Mouse (Mus musculus): ENCODE results near the gene Mindy4b-ps. TPM values are rescaled to one million over a fixed set of nuclear protein-coding genes. Genes with fewer than 3 reads are reported as not detected.

Gene Mindy4b-ps
- polyA plus RNA-seq, 1 experiment from 2014 or later: 0.13 TPM

- Histone ChIP-seq H3K4me1 (0 out of 2 replicates have a peak, but pooled peaks cover 4% of the 10 kb centered on the region), H3K27ac (replicated peaks) (no peak overlapping the region), H3K27me3 (replicated peaks) (no peaks in the 10 kb centered on the region), H3K9ac (no peak overlapping the region), H3K36me3 (no peaks in the 10 kb centered on the region), H3K9me3 (no peaks in the 10 kb centered on the region), H3K4me2 (no peak overlapping the region), H3K4me3 (no peak overlapping the region)
- no peak for ATAC-seq (ENCODE audit: extremely low read depth, insufficient number of reproducible peaks, low FRiP score, low TSS enrichment)
- 32% methylated on average over 8 of the region's 8 CpGs for WGBS
Observed at GRCm38 (mm10) chr3:58784219-58785092, 37.7 kb downstream of the Mindy4b-ps start.

DNA sequence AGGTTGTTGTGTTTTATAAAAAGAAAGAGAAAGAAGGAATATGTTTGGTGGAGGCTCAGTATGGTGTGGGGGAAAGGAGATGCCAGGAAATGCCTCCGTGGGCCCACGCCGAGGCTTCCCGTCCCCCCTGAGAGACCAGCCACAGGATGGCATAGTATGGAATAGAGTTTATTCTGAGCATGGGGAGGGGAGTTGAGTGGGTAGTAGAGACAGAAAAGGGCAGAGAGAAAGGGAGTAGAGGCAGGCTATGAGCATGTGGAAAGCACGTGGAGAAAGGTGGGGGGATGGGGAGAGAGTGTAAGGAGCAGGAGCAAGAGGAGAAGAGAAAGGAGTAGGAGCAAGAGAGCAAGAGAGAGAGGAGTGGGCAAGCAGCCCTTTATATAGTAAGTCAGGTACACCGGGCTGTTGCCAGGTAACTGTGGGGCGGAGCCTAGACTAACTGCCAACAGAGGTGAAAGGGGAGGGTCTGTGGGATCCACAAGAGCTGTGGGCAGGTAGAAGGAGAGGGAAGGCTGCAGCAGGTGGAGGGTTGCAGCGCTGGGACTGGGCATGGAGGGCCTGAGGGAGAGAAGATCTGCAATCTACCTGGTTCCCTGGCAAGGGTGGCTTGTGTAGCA is 38.4 kb downstream of the Mindy4b-ps start:
- no peak for ATAC-seq (ENCODE audit: extremely low read depth, insufficient number of reproducible peaks, low FRiP score, low TSS enrichment)
- Histone ChIP-seq H3K4me2 (no peak overlapping the region), H3K4me3 (no peak overlapping the region), H3K4me1 (0 out of 2 replicates have a peak, but pooled peaks cover 4% of the 10 kb centered on the region), H3K9me3 (no peaks in the 10 kb centered on the region; the same call in 1 of the 2 replicates), H3K36me3 (no peaks in the 10 kb centered on the region), H3K27ac (replicated peaks) (no peak overlapping the region), H3K27me3 (replicated peaks) (no peaks in the 10 kb centered on the region), H3K9ac (no peak overlapping the region)
- WGBS: 54% methylated on average over 8 of the region's 8 CpGs

DNA sequence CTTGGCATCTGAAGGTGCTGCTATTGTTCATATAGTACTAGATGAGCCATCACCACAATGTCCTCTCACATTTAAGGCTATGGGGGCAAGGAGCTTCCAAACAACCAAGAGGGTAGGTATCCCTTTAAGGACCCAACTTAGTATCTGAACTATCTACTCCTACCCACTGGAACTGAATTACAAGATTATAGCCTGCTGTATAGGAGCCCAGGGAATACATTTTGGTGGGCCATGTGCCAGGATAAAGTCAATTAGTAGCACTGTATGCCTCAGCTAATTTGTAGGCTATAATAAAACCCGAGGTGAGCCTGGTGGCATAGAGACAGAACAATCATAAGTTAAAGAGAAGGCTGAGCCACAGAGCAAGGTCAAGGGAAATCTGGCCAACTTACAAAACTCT is 65.7 kb downstream of the Mindy4b-ps start:
- ATAC-seq (ENCODE audit: extremely low read depth, insufficient number of reproducible peaks, low FRiP score, low TSS enrichment): no peak
- no peaks in the 10 kb centered on the region for H3K36me3 ChIP-seq
- no peak overlapping the region for H3K4me2 ChIP-seq
- no peaks in the 10 kb centered on the region for H3K4me1 ChIP-seq
- no peak overlapping the region for H3K4me3 ChIP-seq
- no peaks in the 10 kb centered on the region for H3K27me3 ChIP-seq (replicated peaks)
- no peak overlapping the region for H3K9ac ChIP-seq
- WGBS: 60% methylated on average over 1 of the region's 1 CpGs
- H3K9me3 ChIP-seq: no peaks in the 10 kb centered on the region
- no peak overlapping the region for H3K27ac ChIP-seq (replicated peaks)

DNA sequence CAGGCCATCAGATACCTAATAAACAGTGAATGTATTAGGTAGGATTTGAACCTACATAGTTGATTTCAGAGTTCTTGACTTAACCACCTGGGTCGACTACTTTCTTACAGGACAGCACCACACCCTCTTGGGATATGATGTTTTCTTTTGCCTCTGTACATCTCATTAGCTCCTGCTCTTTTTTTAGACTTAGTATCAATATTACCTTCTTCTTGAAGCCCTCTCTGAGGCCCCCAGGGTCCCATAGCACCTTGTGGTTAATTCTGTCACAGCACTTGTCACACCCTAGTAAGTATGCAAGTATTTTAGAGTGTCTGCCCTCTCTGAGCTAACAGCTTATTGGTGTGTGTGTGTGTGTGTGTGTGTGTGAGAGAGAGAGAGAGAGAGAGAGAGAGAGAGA is 66.3 kb downstream of the Mindy4b-ps start:
- no peak overlapping the region for H3K4me2 ChIP-seq
- no peaks in the 10 kb centered on the region for H3K36me3 ChIP-seq
- ATAC-seq (ENCODE audit: extremely low read depth, insufficient number of reproducible peaks, low FRiP score, low TSS enrichment): no peak
- no peak overlapping the region for H3K9ac ChIP-seq
- H3K4me3 ChIP-seq: no peak overlapping the region
- no peak overlapping the region for H3K27ac ChIP-seq (replicated peaks)
- H3K27me3 ChIP-seq (replicated peaks): no peaks in the 10 kb centered on the region
- no peaks in the 10 kb centered on the region for H3K9me3 ChIP-seq
- WGBS: 77% methylated on average over 1 of the region's 1 CpGs
- H3K4me1 ChIP-seq: no peaks in the 10 kb centered on the region

DNA sequence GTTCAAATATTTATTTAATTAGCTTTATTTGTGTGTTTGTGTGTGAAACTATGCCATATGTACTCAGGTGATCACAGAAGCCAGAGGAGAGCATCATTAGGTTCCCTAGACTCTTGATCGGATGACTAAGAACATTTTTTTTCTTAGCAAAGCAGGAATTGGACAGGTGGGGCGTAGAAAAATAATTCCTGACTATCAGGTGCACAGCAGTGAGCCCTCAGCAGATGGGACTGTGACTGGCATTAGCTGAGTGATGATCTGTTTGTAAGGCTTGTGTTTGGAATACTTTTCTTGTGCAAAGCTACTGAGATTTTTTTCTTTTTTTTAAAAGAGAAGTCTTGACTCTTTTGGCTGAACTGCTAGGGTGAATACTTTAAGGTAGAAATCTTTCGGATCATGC is 67.8 kb downstream of the Mindy4b-ps start:
- Histone ChIP-seq H3K27ac (replicated peaks) (no peak overlapping the region), H3K4me2 (no peak overlapping the region), H3K4me1 (no peaks in the 10 kb centered on the region), H3K9me3 (no peaks in the 10 kb centered on the region), H3K9ac (no peak overlapping the region), H3K4me3 (no peak overlapping the region), H3K36me3 (no peaks in the 10 kb centered on the region), H3K27me3 (replicated peaks) (no peaks in the 10 kb centered on the region)
- 74% methylated on average over 3 of the region's 3 CpGs for WGBS
- no peak for ATAC-seq (ENCODE audit: extremely low read depth, insufficient number of reproducible peaks, low FRiP score, low TSS enrichment)

DNA sequence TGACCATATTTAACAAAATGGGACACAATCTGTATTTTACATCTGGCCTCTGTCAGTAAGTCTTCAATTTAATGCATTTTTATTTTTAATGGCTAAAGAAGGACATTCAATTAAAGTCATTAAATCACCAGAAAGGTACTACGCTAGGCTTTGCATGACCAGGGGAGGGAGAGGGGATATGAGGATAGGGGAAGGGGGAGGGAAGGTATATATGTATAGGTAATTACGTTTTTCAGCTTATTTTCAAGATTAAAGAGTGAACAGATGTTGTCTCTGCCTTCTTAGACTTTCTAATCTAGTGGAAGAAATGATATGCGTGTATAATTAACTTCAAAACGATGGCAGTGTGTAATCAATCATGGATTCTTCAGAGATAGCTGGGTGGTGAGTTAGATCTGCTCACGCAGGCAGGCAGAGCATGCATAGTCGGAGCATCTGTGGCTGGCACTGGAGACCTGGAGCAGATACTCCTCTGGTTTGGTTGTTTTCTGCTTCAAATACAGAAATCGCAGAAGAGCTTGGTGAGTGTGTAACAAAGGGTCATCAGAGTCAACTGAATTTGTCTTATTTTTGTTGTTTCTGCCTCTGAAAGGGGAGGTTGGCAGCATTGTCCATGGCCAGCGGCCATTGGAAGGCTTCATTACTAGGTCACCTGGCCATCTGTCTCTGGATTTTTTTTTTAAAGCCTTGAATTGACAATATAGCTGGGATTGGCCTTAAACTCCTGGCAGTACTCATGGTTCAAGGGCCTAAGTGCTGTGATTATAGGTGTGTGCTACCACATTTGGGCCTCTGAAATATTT is 70.1 kb downstream of the Mindy4b-ps start:
- no peak overlapping the region for H3K4me2 ChIP-seq
- H3K4me1 ChIP-seq: no peaks in the 10 kb centered on the region
- no peak overlapping the region for H3K4me3 ChIP-seq
- no peak for ATAC-seq (ENCODE audit: extremely low read depth, insufficient number of reproducible peaks, low FRiP score, low TSS enrichment)
- no peak overlapping the region for H3K27ac ChIP-seq (replicated peaks)
- no peaks in the 10 kb centered on the region for H3K9me3 ChIP-seq
- H3K36me3 ChIP-seq: no peaks in the 10 kb centered on the region
- no peaks in the 10 kb centered on the region for H3K27me3 ChIP-seq (replicated peaks)
- H3K9ac ChIP-seq: no peak overlapping the region
- WGBS: 68% methylated on average over 8 of the region's 8 CpGs

GRCm38 (mm10) chr3:58748724-58749123 is 73.4 kb downstream of the Mindy4b-ps start:
- no peak overlapping the region for H3K9ac ChIP-seq
- H3K27ac ChIP-seq (replicated peaks): no peak overlapping the region
- H3K4me2 ChIP-seq: no peak overlapping the region

DNA sequence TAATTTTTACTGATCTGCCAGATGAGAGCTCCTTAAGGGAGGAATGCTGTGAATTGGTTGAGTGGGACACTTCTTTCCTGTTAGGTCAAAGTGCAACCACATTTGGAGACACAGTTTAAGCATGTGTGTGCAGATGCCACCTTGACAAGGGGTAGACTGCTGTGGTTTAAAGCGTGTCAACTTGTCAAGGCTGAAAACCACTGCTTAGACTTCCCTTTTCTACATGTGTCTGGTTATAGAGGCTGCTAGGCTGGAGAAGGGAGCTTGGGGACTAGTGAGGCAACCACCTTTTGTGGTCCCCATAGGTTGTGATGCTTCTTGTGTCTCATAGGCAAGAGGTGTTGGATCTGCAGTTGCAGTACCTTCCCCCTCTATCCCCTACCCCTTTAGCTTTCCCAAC is 74.2 kb downstream of the Mindy4b-ps start:
- Histone ChIP-seq H3K4me2 (no peak overlapping the region), H3K27ac (replicated peaks) (no peak overlapping the region), H3K9me3 (no peaks in the 10 kb centered on the region), H3K36me3 (no peaks in the 10 kb centered on the region), H3K4me1 (no peaks in the 10 kb centered on the region), H3K4me3 (no peak overlapping the region), H3K27me3 (replicated peaks) (no peaks in the 10 kb centered on the region), H3K9ac (no peak overlapping the region)
- 62% methylated on average over 1 of the region's 1 CpGs for WGBS
- ATAC-seq (ENCODE audit: extremely low read depth, insufficient number of reproducible peaks, low FRiP score, low TSS enrichment): no peak

More at GRCm38 (mm10) chr3:58748724-58749123, 73.4 kb downstream of the Mindy4b-ps start:
- Histone ChIP-seq H3K27me3 (replicated peaks) (no peaks in the 10 kb centered on the region), H3K4me1 (no peaks in the 10 kb centered on the region), H3K9me3 (no peaks in the 10 kb centered on the region), H3K36me3 (no peaks in the 10 kb centered on the region), H3K4me3 (no peak overlapping the region)
- ATAC-seq (ENCODE audit: extremely low read depth, insufficient number of reproducible peaks, low FRiP score, low TSS enrichment): no peak

DNA sequence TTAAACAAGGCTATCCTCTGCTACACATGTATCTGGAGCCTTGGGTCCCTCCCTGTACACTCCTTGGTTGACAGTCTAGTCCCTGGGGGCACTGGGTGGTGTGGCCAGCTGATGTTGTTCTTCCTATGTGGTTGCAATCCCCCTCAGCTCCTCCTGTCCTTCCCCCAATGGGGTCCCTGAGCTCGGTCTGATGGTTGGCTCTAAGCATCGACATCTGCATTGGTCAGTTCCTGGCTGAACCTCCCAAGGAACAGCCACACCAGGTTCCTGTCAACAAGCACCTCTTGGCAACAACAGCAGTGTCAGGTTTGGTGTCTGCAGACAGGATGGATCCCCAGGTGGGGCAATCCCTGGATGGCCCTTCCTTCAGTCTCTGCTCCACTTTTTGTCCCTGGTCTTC is 82.6 kb downstream of the Mindy4b-ps start:
- Histone ChIP-seq H3K4me2 (no peak overlapping the region), H3K27ac (replicated peaks) (no peak overlapping the region), H3K4me1 (no peaks in the 10 kb centered on the region), H3K36me3 (no peaks in the 10 kb centered on the region), H3K27me3 (replicated peaks) (no peaks in the 10 kb centered on the region), H3K9ac (no peak overlapping the region), H3K4me3 (no peak overlapping the region), H3K9me3 (no peaks in the 10 kb centered on the region)
- WGBS: 43% methylated on average over 2 of the region's 2 CpGs
- no peak for ATAC-seq (ENCODE audit: extremely low read depth, insufficient number of reproducible peaks, low FRiP score, low TSS enrichment)

Measured in heart, embryonic 13.5 days (tissue).